Mouse (Mus musculus): ENCODE measurements around the gene Chd9.
A peak's percentile ranks its signal among the peaks of the same experiment; 100 is the strongest.

Gene Chd9

GRCm38 (mm10) chr8:90828181-90828986, at the start of gene Chd9:
TSS of gene Chd9 (plus strand) at chr8:90828352.
- DNase-seq (ENCODE audit: low read depth) = peak; percentile 89

GRCm38 (mm10) chr8:90791616-90792015, 36.5 kb upstream of the Chd9 start:
- DNase-seq (ENCODE audit: low read depth) = no peak

GRCm38 (mm10) chr8:90793710-90794109, 34.4 kb upstream of the Chd9 start:
- peak; percentile 76 for DNase-seq (ENCODE audit: low read depth)

GRCm38 (mm10) chr8:90794990-90795861, 32.9 kb upstream of the Chd9 start:
- DNase-seq (ENCODE audit: low read depth) = peak; percentile 86

- DNase-seq (ENCODE audit: low read depth) = no peak
Measured at GRCm38 (mm10) chr8:90799473-90799872, 28.7 kb upstream of the Chd9 start.

- DNase-seq (ENCODE audit: low read depth) = no peak
Measured at GRCm38 (mm10) chr8:90813602-90814320, 14.4 kb upstream of the Chd9 start.

- no peak for DNase-seq (ENCODE audit: low read depth)
Measured at GRCm38 (mm10) chr8:90816061-90816882, 11.9 kb upstream of the Chd9 start.

DNA sequence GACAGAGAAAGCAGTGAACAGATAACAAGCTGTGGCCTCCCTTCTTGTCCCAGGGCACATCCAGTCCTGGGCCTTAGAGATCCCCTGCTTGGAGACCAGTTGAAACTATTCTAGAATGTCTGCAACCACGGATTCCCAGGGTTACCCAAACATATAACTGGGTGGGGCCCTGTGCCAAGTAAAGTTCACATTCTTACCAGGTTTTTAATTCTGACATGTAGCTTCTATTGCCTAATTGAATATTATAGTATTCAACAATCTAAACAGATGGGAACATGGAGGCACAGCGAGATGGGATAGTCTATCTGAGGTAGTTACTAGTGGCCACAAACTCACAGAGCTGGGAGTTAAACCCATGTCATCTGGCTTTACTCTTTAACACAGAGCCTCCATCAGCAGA, 10.9 kb upstream of the Chd9 start, which contains the start of gene Gm19935:
Gene Gm19935, minus strand, starts transcription at position 101 of the 400 bp plus-strand sequence.
- DNase-seq (ENCODE audit: low read depth) = no peak

- peak; percentile 82 for DNase-seq (ENCODE audit: low read depth)
Measured at GRCm38 (mm10) chr8:90819561-90820320, 8.4 kb upstream of the Chd9 start.

DNA sequence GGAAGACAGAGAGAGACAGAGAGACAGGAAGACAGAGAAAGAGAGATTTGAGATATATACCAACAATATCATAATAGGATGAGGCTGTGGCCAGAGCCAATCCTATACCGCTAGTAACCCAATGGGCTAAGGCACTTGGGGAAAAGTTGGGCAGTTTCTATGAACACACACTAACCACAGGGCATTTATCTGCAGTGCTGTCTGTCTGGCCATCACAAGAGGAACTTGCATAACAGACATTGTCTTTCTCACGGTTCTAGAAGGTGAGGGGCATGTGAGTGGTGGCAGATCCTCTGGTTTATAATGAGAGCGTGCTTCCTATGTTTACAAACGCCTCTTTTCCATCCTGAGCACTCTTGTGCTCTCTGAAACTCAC, 7.8 kb upstream of the Chd9 start:
- DNase-seq (ENCODE audit: low read depth) = peak; percentile 84

DNA sequence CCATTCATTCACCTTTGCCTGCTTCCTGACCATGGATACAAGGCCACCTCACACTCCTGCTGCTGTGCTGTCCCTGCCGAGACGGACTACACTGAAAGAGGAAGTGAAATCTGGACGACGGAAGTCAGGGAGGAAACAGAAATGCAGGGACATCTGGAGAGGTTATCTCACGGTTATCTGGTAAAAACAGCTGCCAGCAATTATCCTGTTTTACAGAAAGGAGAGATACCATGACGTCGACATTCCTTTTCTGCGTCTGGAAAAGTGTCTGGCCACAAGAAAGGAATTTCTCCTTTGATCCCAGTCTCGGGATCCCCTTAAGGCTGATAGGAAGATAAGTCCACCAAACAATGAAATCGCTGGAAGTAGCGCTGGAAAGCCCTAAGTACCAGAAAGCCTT, 5.7 kb upstream of the Chd9 start:
- peak; percentile 72 for DNase-seq (ENCODE audit: low read depth)

GRCm38 (mm10) chr8:90825459-90825871, 2.7 kb upstream of the Chd9 start:
- peak; percentile 37 for DNase-seq (ENCODE audit: low read depth)

GRCm38 (mm10) chr8:90828987-90829740, 1.0 kb downstream of the Chd9 start:
- peak; percentile 41 for DNase-seq (ENCODE audit: low read depth)

DNA sequence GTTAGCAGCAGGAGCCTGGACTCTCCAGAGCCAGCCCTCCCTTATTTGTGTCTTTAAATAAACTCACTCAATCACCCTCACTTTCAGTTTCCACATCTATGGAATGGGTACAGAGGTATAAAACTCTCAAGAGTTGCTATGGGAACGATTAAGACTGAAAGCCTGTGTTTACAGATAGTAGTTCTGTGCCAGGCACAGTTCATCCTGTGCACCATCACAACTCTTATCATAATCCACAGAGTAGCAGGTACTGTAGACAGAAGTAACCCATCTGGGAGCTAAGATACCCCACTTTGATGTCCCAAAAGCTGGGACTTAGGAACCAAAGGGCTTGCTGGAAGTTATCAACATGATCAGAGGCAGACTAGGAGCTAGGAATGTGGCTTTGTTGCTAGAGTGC, 1.7 kb downstream of the Chd9 start:
- no peak for DNase-seq (ENCODE audit: low read depth)

DNA sequence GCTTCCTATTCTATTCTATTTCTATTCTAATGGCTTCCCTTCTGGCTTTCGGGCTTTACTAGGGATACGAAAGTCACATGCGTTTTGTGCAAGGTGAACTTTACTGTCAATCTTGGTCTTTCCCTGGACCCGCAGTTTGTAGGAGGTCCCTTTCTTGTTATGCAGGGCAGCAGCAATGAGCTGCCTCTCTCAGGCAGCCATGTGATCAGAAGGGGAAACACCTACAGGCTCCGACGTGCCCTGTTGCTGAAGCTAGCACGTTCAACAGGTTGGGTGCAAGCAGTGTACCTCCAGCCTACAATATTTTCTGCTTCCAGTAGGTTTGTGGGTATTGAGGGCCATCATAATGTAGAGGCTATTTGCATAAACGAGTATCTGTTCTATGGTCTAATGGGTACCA, 2.8 kb downstream of the Chd9 start:
- peak; percentile 13 for DNase-seq (ENCODE audit: low read depth)

GRCm38 (mm10) chr8:90832576-90833289, 4.6 kb downstream of the Chd9 start:
- peak; percentile 87 for DNase-seq (ENCODE audit: low read depth)

DNA sequence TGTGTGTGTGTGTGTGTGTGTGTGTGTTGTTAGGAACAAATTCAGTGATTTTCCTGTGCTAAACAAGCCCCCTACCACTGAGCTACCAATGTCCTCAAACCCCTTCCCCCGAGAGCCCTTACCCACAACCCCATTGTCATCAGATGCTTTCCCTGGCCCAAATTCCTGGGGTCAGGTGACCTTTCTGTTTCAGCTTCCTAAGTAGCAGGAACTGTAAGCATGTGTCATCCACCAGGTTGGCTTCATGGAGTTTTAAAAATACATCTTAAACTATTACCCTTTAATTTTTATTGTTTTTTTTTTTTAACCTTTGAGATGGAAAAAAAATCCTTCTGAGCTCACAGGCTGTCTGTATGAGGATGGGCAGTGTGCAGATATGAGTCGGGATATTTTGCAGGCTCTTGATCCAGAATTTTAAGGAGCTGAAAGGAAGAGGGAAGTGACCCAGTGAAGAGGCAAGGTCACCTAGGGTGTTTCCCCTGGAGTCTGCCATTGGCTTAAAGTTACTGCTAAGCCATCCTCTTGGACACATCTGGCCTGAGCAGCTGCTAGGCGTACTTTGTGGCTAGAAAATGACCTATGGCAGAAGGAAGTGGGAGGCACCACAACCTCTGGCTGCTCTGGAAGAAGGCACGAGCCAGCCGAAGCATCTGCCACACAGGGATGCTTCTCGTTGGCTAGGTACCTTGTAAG, 5.6 kb downstream of the Chd9 start:
- peak; percentile 49 for DNase-seq (ENCODE audit: low read depth)

DNA sequence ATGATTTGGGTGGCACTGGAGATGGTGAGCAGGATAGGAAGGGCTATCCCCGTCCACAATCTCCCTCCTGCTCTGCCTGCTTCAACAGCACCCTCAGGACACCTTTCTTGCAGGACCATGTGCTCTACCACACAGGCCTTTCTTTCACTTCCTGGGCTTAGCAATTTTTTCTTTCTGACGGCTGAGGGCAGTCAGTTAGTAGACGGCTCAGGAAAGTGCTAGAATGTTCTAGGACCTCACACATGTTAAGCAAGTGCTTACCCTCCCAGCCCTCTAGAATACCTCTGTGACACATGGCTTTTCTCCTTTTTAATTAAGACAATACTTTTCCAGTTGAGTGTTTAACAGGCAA, 6.1 kb downstream of the Chd9 start:
- peak; percentile 11 for DNase-seq (ENCODE audit: low read depth)

DNA sequence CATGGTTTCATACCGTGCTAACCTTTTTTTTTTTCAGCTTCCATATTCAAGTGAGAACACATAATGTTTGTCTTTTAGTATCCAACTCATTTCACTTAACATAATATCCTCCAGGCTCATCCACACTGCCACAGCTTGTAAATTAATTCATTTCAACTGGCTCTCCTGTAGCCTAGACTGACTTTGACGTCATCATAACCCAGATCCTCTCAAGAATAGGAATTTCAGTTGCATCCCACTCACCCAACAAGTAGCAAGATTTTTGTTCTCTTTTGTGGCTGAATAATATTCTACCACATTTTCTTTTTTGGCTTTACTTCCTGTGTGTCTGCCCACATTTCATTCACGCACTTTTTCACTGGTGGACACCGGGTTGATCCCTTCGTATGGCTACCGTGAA, 9.3 kb downstream of the Chd9 start:
- DNase-seq (ENCODE audit: low read depth) = no peak

All from 416B (cell line).